Mouse (Mus musculus) hematopoietic multipotent progenitor cell, adult 10-12 weeks (in vitro differentiated cells): ENCODE measurements around the gene Tmem233. TPM values are rescaled to one million over a fixed set of nuclear protein-coding genes. Genes with fewer than 3 reads are reported as not detected.

Source experiments
- polyA plus RNA-seq: library from polyadenylated mRNA; stranded (reverse); fragments of >175 nt; gene quantifications from 2 replicates; pipeline ENCODE4 v1.2.3, GENCODE M21; 2012; ENCODE audit warnings: low replicate concordance

Tmem233 gene
- not detected in 2 replicates for polyA plus RNA-seq

DNA sequence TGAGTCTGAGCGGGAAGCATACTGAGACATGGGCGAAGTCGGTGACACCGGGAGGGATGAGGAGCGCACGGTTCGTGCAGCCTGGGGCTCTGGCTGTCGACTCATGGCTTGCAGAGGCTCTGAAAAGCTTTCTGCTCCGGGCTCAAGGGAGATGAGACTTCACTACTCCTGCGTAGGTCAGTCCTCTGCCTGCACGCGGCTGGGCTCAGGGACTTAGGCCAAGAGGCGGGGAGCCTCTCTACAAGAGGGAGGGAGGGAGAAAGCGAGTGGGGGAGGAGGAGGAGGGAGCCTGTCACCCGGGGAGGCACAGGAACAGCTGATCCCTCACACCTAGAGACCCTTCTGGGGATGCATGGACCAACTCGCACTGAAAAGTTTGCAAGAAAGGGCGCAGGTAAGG lies at the start of gene Tmem233:
Gene Tmem233 (minus strand): TSS at position 164 of the 400 bp plus-strand sequence.

DNA sequence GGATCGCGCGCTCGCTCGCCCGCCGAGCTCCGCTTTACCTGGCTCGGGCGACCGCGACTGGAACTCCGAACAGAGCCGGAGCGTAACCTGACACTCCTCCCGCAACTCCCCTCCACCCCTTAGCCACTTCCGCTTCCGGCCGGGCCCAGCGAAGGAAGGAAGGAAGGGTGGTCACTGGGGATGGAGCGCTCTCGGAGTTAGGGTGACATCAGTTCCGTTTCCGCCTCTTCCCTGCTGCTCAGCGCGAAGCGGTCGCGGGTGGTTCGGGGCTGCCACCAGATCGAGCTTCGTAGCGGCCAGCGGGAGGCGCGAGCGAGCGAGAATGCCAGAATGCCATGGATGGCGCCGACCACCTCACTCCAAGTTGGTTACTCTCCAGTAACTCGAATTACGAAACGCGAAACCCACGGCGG lies 58.7 kb downstream of the Tmem233 start, which contains the start of gene Prkab1:
Gene Prkab1 (minus strand): TSS at position 182 of the 413 bp plus-strand sequence.

Other genes with a start within 250 kb of the Tmem233 start
- 3.5 and 11.6 TPM in 2 replicates for gene Cit, start 238.0 kb downstream of the Tmem233 start, polyA plus RNA-seq
- gene Prkab1, start 58.7 kb downstream of the Tmem233 start, polyA plus RNA-seq = 108 and 114 TPM in 2 replicates
- gene Ccdc60, start 205.7 kb upstream of the Tmem233 start, polyA plus RNA-seq = 0.09 TPM in 1 of 2 replicates, not detected in the other